Mouse (Mus musculus) lung, postnatal 25 days (tissue): Measurements from ENCODE around the gene Ecm1.

Source experiments
- DNase-seq: peaks from one replicate; pipeline ENCODE4 v3.0.0; 2022; ENCODE audit warnings: low spot score

The Ecm1 gene

GRCm38 (mm10) chr3:95739353-95740104 lies at the start of gene Ecm1:
Ecm1 (minus strand) TSS chr3:95739569.
- DNase-seq: peak; percentile 74

DNA sequence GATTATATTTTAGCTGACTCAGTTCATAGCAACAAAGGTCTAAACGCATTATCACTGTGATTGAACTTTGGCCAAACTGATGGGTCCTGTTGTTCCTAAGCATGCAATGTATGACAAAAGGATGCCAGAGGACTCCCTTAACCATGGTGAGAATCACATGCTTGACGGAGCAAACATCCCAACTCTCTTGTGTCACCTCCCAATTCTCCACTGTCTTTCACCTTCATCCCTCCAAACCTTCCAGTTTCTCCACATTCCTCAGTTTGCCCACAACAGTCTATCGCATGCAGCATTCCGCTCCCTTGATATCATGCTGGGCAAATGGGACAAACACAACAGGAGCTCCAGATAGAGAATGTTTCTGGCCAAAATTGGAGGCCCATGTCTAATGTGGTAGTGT lies 46.1 kb upstream of the Ecm1 start:
- no peak for DNase-seq

GRCm38 (mm10) chr3:95771985-95772384 lies 32.6 kb upstream of the Ecm1 start:
- DNase-seq: peak; percentile 36

GRCm38 (mm10) chr3:95765534-95765933 lies 26.2 kb upstream of the Ecm1 start:
- DNase-seq: no peak

GRCm38 (mm10) chr3:95763811-95764210 lies 24.4 kb upstream of the Ecm1 start:
- DNase-seq: no peak

DNA sequence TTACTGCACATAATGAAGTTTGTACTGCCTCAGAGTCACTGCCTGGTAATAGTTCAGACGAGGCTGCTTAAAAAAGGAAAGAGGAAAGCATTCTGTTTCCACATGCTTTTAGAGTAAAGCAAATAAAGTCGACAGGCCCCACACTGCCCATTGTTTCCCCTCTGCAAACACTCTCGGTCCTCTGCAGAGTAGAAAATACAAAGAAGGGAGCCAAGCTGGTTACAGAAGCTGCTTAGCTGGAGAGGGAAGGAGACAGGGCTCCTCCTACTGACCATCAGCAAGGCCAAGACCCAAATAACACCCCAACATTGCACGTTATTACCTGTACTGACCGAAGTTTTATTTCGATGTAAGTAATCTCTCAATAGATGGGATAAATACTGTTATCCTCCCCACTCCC lies 23.6 kb upstream of the Ecm1 start:
- peak; percentile 62 for DNase-seq

DNA sequence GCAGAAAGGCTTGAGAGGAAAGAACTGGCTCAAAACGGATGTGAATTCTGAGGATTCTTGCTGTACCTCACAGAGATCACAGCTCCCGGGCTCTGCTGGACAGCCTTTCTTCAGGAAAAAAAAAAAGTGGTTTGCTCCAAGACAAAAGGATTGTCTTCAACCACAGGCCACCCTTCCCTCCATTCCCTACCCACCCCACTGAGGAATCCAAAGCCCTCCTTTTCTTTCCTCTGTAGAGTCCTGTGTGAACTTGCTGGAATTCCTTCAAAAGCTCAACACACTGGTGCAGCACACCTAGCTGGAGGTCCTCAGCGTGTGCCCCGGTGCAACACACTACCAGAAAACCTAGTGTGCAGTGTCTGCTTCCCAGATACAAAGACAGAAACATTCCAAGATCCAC lies 22.4 kb upstream of the Ecm1 start:
- no peak for DNase-seq

GRCm38 (mm10) chr3:95760656-95761055 lies 21.3 kb upstream of the Ecm1 start:
- DNase-seq: no peak

DNA sequence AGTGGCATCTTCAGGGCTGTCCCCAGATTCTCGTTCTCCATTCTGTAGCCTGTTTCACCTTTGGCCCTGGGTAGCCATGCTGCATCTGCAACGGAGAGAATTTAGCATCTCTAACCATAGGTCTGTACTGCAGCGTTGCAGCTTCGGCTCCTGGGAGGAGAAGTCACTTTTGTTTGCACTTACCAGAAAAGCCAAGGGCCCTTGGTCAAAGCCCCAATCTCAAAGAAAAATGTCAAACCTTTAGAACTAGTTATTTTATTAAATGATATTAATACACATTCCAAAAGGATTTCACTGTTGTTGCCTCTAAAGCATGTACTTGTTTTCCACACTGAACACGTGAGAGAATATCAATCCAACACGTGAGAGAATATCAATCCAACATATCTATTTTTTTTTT lies 20.7 kb upstream of the Ecm1 start, which contains the start of gene Tars2:
Gene Tars2 (minus strand): TSS at position 101 of the 400 bp plus-strand sequence.
- DNase-seq: no peak

- DNase-seq: no peak
Measured at GRCm38 (mm10) chr3:95758467-95759218, 19.3 kb upstream of the Ecm1 start.

DNA sequence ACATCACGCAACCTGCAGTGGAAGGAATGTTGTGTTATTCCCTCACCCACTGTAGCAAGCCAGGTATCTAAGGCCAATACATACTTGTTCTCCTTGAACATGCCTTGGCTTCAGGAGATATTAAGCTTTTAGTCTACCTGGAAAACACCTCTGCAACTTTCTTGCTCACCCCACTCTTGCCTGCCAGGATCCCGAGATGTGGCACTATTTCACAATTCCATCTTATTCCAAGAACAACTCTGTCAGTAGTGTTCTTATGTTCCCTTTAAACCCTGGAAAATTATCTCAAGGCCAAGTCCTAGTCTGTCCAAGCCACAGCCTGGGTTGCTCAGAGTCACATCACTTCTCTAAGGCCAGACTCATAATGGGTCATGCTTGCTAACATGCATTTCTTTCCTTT lies 17.4 kb upstream of the Ecm1 start:
- DNase-seq: no peak

DNA sequence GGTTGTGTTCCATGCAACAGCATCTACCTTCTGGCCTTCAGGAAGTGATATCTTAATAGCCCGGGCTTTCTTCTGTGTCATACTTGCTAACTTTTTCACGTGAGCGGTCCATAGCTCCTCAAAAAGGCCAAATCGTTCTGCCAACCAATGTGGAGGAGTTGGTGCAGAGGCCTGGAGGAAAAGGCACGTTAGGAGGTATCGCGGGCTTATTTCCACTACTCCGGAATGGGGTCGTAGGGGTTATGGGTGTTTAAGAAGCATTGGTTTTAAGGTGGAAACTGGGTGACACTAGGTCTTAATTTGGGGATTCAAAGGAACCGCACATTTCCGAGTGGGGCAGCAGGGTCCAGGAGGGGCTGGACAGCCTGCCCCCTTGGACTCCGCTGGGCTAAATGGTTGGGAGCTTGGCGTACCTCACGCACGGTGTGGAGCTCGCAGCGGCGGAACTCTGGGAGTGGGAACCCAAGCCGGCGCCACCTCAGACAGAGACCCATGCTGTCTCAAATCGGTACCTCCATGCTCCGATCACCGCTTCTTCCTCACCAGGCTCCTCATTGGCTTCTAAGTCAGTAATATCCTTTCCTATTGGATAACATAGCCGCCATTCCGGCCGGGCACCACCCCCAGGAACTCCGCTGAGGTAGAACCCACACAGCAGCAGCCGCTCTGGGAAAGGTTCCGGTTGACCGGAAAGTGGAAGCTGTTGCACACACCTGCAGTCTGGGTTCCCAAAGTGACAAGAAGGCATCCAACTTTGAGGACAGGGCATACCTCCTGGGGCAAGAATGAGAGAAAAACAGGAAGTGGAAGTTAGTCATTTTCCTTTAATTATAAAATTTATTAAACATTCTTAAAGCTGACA lies 15.2 kb upstream of the Ecm1 start:
- peak; percentile 97 for DNase-seq

- no peak for DNase-seq
Measured at GRCm38 (mm10) chr3:95752935-95753334, 13.6 kb upstream of the Ecm1 start.

- DNase-seq: peak; percentile 50
Measured at GRCm38 (mm10) chr3:95740406-95740805, 1.0 kb upstream of the Ecm1 start.

DNA sequence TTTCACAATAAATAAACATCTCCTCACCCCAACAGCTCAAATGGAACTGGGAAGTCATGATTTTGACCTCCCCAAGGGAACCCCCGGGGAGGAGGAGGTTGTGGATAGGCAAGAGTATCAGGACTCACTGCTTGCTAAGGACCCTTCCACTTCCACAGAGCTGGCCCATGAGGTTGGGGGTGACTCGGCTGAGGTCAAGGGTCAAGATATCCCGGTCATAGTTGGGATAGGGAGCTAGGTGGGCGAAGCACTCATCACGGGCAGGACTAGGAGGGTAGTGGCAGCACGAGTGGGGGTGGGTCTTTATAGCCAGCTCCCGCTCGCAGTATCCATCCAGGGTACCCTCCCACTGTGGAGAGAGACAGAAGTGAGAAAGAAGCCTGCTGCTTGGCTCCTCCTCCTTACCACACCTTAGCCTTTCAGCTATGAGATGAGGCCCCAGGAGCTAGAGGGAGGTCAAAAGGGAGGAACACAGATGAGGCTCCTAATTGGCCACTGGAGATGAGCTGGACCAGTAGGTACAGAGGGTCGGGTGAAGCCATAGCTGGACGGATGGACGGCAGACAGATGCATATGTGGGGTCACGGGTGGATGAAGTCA lies 4.2 kb downstream of the Ecm1 start:
- DNase-seq: no peak

DNA sequence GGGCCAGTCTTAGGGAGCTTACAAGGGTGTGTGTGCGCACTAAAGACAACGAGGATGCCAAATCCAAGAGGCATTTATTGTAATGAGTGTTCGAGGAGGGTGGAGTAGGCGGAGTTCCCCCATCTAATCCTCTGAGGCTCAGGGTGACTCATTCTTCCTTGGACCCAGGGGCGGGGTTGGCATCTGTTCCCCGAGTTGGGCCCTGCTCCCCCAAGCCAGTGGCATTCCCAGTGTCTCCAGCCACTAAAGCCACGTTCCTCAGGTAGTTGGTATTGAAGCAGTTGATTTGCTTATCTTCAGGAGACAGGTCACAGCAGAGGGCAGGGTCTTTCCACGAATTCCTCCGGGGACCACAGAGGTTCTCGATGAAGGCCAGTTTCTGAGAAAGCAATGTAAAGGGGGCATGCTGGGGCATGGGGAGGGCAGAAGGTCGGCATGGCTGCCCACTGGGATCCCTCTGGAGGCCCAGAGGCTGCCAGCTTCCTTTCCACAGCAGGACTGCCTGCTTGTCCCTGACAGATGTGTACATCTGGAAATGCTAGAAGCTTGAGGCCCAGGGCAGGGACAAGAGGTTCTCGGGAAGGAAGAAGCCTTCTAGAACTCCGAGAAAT lies 5.2 kb downstream of the Ecm1 start:
- no peak for DNase-seq

- DNase-seq: peak; percentile 81
Measured at GRCm38 (mm10) chr3:95732744-95733521, 6.4 kb downstream of the Ecm1 start.

- no peak for DNase-seq
Measured at GRCm38 (mm10) chr3:95732297-95732696, 7.1 kb downstream of the Ecm1 start.

GRCm38 (mm10) chr3:95731802-95732201 lies 7.6 kb downstream of the Ecm1 start:
- DNase-seq: no peak

- DNase-seq: no peak
Measured at GRCm38 (mm10) chr3:95730431-95730830, 8.9 kb downstream of the Ecm1 start.

- DNase-seq: peak; percentile 29
Measured at GRCm38 (mm10) chr3:95728906-95729305, 10.5 kb downstream of the Ecm1 start.
